Mouse (Mus musculus) MEL (cell line): ENCODE measurements at regions not wholly inside any gene's neighbourhood (a gene's known extent, or its start where the extent isn't known, plus 50 kb on each side); places are given as distances from the start of the nearest gene placed in this dataset.

Experiments
- MAFK ChIP-seq: IDR thresholded peaks from 2 replicates; pipeline ENCODE4 v1.6.1; 2011; ENCODE audit warnings: low read depth, mild to moderate bottlenecking, low read length, improper control_type of control experiment, borderline replicate concordance
- MEF2A ChIP-seq: IDR thresholded peaks from 2 replicates; pipeline ENCODE4 v1.6.1; 2014; ENCODE audit warnings: low read depth, mild to moderate bottlenecking, inconsistent platforms, low read length, improper control_type of control experiment; ENCODE audit not compliant: poor library complexity, insufficient replicate concordance, severe bottlenecking; ENCODE audit errors: extremely low read depth
- RCOR1 ChIP-seq: IDR thresholded peaks from 2 replicates; pipeline ENCODE4 v1.6.1; 2012; ENCODE audit warnings: low read depth, mild to moderate bottlenecking, inconsistent platforms, low read length, improper control_type of control experiment

DNA sequence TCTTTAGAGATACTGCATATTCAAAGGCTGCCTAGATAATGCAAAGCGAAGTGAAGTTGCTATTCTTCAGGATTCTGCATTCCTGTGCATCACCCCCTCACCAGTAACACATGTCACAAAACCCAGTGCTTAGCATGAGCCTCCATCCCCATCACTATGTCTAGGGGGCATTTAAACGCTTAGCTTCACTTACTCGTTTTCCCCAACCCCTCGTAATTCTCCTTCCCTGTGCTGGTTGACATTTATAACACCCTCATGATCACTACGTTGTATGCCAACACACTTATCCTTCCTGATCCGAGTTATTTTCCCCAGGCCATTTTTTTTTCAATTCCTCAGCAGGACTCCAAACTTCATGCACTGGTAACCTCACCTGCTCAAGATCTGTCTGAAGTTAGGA, 152.6 kb downstream of the Lipi start:
- TF ChIP-seq MAFK (no peak), RCOR1 (no peak), MEF2A (no peak)
